Mouse (Mus musculus): ENCODE results near the gene Diablo. TPM values are rescaled to one million over a fixed set of nuclear protein-coding genes. Genes with fewer than 3 reads are reported as not detected.

Diablo gene
- total RNA-seq, 2 experiments from 2014 or later, result 35.7 to 36.8 TPM

DNA sequence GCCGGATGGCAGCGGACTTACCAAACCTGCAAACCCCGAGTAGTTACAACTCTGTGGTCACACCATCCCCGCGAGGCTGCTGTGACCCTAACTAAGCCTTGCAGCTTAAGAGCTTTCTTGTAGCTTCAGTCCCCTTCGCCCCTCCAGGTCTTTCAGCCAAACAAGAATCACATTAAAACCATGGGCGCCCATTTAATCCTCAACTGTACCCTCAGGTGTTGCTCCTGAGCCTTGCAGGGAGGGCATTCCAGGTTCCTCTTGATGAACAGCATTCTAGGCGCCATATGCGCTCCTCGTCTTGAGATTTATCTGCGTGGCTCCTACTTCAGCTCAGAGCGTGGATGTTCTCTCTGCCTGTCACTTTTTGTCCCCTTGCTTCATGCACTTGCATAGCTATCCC is 15.1 kb downstream of the Diablo start:
- DNase-seq, result no peak
- intact Hi-C loops (cut with DNase I; ENCODE audit: low total_unique reads), result no loop called here

DNA sequence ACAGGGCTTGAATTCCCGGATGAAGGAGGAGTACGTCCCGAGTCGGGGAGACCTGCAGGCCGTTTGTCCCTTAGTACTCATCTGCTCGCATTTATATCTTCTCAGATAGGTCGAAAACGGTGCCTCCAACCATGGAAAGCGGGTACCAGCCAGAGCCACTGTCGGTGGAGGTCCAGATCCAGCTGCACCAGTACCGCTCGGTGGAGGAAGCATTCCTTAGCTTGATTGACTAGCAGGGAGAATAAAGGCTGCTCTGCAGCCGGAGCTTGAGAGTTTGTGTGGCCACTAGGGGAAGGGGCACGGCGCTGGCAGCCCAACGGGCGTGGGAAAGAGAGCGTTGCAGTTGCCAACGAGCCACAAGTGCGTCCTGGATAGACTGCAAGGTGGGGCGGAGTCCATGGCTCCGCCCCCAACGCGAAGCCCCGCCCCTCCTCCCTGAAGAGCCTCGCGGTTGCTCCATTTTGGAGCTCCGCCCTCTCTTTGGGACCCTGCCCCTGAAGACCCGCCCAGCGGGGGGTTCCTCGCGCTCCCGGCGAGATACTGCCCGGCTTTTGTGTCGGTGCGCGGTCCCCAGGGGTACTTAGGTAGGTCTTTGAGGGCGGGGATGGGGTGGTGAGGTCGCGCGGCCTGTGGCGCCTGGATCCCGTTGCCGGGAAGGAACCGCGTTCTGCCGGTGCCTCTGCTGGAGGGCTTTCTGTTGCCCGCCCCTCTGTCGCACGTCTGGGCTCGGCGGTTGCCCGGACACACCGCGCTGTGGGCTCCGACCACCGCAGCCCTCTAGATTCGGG is 15.8 kb downstream of the Diablo start:
- peak; percentile 71 for DNase-seq
- intact Hi-C loops (cut with DNase I; ENCODE audit: low total_unique reads), result no loop called here

- intact Hi-C loops (cut with DNase I; ENCODE audit: low total_unique reads), result loop anchor here (5.0 kb wide), 2 partner anchors 50 to 130 kb away; no protein-coding TSS in a partner anchor
- DNase-seq, result no peak
Observed at GRCm38 (mm10) chr5:123501973-123502372, 22.0 kb downstream of the Diablo start.

DNA sequence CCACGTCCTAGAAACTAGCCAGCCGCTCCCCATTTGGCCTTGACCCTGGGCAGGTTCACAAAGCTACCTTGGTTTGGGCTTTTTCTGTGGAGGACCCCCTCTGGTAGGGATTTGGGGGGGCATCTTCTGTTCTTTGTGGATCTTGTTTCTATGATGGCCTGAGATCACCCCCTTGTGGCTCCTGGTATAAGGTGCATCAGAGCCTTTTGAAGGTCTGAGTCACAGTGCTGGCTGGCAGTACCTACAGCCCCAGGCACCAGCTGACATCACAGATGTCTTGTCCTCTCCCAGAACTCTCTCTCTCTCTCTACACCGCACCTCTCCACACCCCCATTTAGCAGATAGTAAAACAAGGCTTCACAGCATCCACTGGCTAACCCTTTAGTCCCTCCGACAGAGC is 24.3 kb downstream of the Diablo start:
- intact Hi-C loops (cut with DNase I; ENCODE audit: low total_unique reads), result loop anchor here (5.0 kb wide), 2 partner anchors 47 to 127 kb away; no protein-coding TSS in a partner anchor
- no peak for DNase-seq

DNA sequence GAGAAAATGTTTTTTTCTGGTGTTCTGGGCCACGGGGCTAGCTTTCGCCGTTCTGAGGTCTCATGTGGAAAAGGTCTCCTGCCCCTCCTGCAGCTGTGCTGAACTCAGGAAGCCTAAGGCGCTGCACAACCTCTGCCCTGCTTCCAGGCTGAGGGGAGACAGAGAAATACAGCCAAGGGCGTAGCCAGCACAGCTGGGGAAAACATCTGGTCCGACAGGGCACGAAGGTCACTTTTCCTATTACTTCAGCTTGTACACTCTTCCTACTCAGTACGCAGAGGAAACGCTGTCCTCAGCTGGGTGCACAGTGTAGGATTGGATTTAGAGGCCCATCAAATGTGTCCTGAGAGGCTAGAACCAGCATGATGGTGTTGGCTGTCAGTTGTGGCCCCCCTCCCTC is 34.0 kb downstream of the Diablo start:
- peak; percentile 53 for DNase-seq
- intact Hi-C loops (cut with DNase I; ENCODE audit: low total_unique reads), result no loop called here

DNA sequence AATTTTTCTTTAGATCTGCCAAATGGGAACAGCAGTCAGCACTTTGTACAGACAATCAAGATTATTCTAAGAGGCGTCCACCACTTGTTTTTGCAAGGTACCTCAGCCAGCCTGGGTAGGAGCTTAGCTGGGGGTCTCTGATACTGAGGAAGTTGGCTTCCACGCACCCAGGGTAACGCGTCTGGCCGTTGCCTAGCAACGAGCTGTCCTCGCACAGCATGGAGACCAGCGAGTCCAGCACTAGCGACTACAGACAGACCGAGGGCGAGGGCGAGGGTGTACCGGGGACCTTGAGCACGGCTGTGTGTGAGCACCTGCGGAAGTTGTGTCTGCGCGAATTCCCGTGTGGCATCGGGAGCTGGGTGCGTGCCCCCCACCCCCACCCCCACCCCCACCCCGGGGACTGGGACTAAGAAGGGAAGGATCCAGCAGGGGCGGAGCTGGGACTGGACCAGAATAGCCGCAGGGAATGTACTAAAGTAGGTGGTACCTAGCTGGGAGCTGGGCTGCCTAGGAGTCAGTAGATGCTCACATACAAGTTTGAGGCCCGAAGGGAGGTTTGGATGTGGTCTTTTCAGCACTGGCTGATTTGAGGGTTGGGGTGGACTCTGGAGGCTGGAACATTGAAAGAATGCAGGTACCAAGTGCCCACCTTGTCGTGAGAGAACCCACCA is 34.7 kb downstream of the Diablo start, which contains the start of the genes Lrrc43 and Il31:
Lrrc43 (plus strand) TSS at position 194 of the 674 bp plus-strand sequence.
Il31 (minus strand) TSS at position 378 of the 674 bp plus-strand sequence.
- intact Hi-C loops (cut with DNase I; ENCODE audit: low total_unique reads), result no loop called here

DNA sequence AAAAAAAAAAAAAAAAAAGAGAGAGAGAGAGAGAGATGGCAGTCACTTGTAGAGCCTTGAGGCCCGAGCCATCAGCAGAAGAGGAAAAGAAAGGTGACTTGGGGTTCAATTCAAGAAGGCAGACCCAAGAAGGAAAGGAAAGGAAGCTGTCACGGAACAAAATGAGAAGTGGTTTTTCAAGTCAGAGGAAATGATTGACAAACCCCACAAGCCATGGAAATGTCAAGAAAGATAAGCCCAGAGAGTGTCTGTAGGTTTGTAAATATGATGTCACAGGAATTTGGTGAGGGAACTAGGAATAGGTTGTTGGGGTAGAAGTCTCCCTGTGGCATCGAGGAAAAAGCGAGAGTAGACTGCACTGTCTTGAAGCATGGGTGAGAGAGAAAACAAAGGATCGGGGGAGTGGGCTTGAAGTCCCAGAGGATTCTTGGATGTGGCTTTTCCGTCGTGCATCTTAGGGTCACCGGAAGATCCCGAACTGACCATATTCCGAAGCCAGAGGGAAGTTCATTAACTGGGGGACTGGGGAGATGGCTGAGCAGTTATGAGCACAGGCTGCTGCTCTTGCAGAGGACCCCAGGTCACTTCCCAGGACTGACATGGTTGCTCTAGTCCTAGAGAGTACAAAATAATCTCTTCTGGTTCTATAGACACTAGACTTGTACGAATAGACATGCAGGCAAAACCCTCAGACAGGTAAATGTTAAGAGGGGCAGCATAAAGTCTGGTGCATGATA is 36.1 kb downstream of the Diablo start:
- intact Hi-C loops (cut with DNase I; ENCODE audit: low total_unique reads), result no loop called here
- DNase-seq, result no peak

More for the DNA sequence above, 34.7 kb downstream of the Diablo start, which contains the start of the genes Lrrc43 and Il31:
- no peak for DNase-seq

GRCm38 (mm10) chr5:123473817-123474216 is 50.2 kb downstream of the Diablo start:
- no peak for DNase-seq
- intact Hi-C loops (cut with DNase I; ENCODE audit: low total_unique reads), result no loop called here

DNA sequence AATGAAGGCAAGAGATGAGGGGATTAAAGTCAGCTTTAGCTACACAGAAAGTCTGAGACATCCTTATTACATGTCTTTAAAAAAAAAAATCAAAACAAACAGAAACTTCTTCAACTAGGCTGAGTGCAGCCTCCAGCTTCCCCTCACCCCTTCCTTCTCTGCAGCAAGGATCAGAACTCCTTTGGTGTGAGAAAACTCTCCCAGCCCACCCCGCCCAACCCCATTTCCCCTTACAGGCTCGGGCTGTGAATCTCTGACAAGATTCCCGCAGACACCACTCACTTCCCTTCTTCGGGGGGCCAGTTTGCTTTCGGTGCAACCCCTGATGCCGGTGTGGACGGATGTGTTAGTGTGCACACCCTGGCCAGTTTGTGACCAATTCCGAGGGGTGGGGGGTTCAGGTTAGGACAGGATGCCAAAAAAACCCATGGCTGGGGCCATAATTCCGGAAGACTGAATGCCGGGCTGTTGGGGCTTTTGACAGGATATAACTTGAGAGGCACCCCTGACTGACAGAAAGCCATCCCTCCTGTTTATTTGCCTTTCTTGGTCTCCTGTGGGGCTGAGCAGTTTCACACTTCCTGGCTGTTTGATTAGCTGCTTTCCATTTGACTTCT is 53.1 kb downstream of the Diablo start:
- intact Hi-C loops (cut with DNase I; ENCODE audit: low total_unique reads), result no loop called here
- DNase-seq, result no peak

GRCm38 (mm10) chr5:123464638-123465037 is 59.3 kb downstream of the Diablo start:
- intact Hi-C loops (cut with DNase I; ENCODE audit: low total_unique reads), result no loop called here
- DNase-seq, result no peak

DNA sequence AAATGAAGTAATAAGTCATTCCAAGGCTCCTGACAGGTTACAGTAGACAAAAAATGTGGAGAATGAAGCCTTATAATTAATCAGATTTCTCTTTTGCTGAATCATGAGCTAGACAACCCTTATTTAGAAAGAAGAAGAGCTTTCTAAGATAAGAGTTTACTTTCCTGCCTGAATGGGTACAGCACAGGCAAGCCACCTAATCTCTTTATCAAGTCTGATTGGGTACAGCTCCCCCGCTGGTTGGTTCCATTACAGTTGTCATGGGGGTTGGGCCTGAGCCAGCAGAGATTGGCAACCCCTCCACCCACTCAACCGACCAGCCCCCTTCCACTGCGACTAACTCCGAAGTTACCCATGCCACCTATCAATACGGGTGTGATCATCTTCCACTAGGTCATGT is 62.6 kb downstream of the Diablo start:
- intact Hi-C loops (cut with DNase I; ENCODE audit: low total_unique reads), result no loop called here
- no peak for DNase-seq

Small RNA genes within 50 kb of the gene (microRNA-seq; reads per million reads assigned to microRNA genes)
- gene Mir7647, result 0.50 to 0.64 reads per million in 2 experiments

Other genes with a start within 250 kb of the Diablo start
- gene Bcl7a, start 180.3 kb downstream of the Diablo start, total RNA-seq (2021), result 10 to 100 TPM; 12.7 to 14.6 TPM
- gene Mlxip, start 129.4 kb downstream of the Diablo start, total RNA-seq (2021), result 10 to 100 TPM; 48.5 to 59.9 TPM
- not detected for gene Lrrc43, start 34.9 kb downstream of the Diablo start, total RNA-seq (2021)
- gene Il31, start 34.7 kb downstream of the Diablo start, total RNA-seq (2021), result not detected
- not detected for gene B3gnt4, start 13.7 kb downstream of the Diablo start, total RNA-seq (2021)
- under 1 TPM; 0.16 to 0.29 TPM for gene Gm49027, start 1.3 kb upstream of the Diablo start, total RNA-seq (2021)
- 10 to 100 TPM; 23.0 to 25.4 TPM for gene Vps33a, start 48.9 kb upstream of the Diablo start, total RNA-seq (2021)
- 100 to 1,000 TPM; 122 TPM for gene Clip1, start 160.4 kb upstream of the Diablo start, total RNA-seq (2021)
- gene Zcchc8, start 196.9 kb upstream of the Diablo start, total RNA-seq (2021), result 10 to 100 TPM; 20.3 to 23.8 TPM
- 10 to 100 TPM; 42.3 to 48.2 TPM for gene Rsrc2, start 225.2 kb upstream of the Diablo start, total RNA-seq (2021)
- gene Kntc1, start 225.5 kb upstream of the Diablo start, total RNA-seq (2021), result 1 to 10 TPM in 1 of 2 experiments, under 1 TPM in 1; 0.89 to 2.0 TPM

All from gastrocnemius, postnatal 14 days (tissue).